Mouse (Mus musculus): ENCODE data around the gene Irf2bp2.

The Irf2bp2 gene

DNA sequence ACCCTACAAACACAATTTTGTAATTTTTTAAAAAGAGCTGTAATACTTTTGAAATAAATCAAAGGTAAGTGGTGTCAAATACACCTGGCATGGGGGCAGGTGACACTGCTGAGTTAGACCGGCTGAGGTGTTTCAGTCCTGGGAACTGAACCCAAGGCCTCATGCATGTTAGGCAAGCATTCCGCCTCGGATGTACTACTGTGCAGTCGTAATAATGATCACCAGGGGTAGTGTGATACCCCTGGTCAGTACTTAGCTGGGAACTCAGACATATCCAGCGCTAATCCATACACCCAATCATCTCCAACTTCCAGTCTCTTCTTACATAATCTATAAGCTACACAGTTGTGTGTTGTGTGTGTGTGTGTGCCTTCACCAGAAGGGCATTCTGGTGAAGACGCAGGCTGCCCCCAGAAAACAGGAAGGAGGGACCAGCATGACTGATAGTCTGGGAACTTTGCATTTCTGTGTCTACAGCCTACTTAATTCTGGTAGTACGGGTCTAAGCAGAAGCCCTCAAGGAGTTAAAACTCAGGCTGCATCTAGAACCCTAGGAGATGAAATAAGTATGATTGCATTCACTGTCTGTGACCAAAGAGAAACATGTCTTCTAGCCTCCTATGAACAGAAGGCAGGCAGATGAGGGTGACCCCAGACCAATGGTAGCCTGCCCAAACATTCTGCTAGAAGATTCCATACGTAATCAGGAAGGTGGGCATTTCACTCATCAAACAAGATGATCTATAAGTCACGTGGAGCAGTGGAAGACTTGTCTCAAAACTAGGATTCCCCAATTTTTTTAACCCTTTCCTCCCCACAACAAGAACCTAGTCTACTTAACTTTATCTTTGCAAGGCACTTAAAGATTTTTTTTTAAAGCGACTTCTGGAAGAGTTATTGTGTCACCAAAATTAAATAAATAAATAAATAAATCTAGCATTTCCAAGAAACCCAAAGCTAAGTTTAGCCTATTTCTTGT is 6.9 kb downstream of the Irf2bp2 start:
- DNase-seq (ENCODE audit: low spot score in 2 of 2): no peak

GRCm38 (mm10) chr8:126586101-126586500 is 7.7 kb downstream of the Irf2bp2 start:
- no peak for DNase-seq (ENCODE audit: low spot score in 2 of 2)

DNA sequence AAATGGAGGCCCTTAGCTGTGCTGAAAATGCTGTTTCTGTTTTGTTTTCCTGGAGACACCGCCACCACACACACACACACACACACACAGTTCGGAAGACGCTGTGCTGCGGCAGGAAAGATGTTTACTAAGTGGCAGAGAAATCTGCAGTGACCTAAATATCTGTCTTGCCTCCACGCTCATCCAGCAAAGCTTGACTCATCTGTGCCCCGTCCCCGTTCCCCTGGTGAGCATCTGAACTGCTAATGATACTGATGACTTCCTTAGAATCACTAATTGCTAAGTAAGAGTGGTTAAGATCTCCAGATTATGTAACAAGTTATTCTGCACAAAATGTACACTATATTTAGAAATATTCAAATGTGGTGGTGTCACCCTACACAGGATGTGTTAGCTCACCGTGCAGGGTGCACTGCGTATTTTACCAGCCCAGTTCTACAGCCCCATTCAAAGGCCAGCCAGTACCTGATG is 8.2 kb downstream of the Irf2bp2 start:
- no peak for DNase-seq (ENCODE audit: low spot score in 2 of 2)

- no peak for DNase-seq (ENCODE audit: low spot score in 2 of 2)
Measured at GRCm38 (mm10) chr8:126584844-126585231, 8.9 kb downstream of the Irf2bp2 start.

DNA sequence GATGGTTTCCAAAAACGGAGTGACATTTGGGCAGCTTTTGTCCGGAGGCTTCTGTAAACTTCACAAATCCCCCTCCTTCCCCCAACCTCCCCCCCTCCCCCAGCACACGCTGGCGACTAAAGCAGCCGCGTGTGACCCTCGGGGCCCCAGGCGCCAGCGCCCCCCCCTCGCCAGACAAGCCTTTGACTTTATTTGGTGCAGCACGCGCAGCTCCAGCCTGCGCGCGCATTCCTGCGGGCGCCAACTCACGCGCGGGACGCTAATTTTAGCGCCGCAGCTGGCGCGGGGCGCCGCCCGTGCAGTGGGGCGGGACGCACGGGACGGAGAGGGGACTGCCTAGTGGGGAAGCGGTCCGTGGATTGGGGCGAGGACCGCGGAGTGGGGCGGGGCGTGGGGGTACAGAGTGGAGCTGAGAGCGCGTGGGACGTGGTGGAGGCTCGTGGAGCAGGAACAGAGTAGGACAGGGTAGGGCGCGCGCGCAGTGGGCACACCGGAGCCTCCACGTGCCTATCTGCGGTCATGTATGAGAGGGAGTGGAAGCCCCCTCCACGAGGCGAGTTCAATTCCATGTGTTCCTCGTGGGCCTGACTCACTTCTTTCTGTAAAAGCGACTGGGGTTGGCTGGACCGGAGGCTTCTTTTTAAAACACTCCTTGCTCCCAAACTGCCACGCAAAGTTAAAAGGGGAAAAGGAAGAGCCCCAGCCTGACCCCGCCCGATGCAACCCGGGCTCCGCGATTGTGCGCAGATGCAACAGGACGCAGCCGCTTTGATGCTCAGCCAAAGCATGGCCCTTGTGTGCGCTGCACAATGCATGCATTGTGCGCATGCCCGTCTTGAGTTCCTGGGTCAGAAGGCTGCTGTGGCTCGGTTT is 9.6 kb downstream of the Irf2bp2 start:
- peak; percentile 74 to 76 for DNase-seq (ENCODE audit: low spot score in 2 of 2)

DNA sequence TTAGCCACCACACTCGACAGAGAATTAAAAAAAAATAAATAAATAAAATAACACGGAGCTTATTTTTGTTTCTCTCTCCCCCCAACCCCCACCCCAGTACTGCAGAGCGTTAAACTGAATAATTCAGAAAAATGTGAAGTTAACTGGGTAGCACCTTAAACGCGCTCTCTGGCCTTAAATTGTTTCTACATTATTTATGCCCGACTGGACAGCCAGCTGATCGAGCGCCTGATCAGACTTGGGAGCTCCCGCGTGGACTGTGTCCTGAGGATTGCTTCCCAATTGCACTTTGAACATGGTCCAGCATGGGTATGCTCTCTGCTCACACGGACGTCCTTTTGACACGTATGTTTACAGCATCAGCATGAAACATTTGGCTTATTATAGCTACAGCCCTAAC is 10.3 kb downstream of the Irf2bp2 start:
- DNase-seq (ENCODE audit: low spot score in 2 of 2): no peak

- no peak for DNase-seq (ENCODE audit: low spot score in 2 of 2)
Measured at GRCm38 (mm10) chr8:126583018-126583417, 10.8 kb downstream of the Irf2bp2 start.

GRCm38 (mm10) chr8:126582509-126582908 is 11.3 kb downstream of the Irf2bp2 start:
- peak in 1 of 2 experiments; percentile 54 for DNase-seq (ENCODE audit: low spot score in 2 of 2)

DNA sequence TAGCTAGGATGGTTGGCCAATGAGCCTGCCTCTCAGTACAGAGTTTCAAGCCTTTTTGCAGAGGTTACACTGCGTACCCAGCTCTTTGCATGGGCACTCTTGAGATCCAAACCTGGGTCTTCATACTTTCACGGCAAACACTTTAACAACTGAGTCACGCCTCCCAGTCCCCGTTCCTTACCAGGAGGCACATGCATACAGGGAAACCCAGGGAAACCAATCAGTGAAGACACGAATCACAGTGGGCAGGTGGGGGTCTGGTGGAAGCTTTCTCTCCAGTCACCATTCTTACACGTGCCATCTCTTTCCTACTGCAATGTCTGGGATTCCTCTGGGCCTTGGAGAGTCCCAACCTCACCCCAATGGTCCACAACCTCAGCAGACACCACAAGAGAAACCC is 12.1 kb downstream of the Irf2bp2 start:
- DNase-seq (ENCODE audit: low spot score in 2 of 2): no peak

- no peak for DNase-seq (ENCODE audit: low spot score in 2 of 2)
Measured at GRCm38 (mm10) chr8:126580826-126581225, 13.0 kb downstream of the Irf2bp2 start.

DNA sequence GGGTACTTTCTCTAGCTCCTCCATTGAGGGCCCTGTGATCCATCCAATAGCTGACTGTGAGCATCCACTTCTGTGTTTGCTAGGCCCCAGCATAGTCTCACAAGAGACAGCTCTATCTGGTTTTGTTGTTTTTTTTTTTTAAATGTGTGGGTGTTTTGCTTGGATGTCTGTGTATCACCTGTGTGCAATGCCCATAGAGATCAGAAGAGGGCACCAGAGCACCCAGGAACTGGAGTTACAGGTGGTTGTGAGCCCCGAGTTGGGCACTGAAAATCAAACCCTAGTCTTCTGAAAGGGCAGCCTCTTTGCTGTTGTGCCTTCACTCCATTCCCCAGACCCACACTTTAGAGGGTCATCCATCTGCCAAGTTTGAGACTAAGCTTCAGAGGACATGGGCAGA is 13.7 kb downstream of the Irf2bp2 start:
- DNase-seq (ENCODE audit: low spot score in 2 of 2): no peak

GRCm38 (mm10) chr8:126578641-126579040 is 15.1 kb downstream of the Irf2bp2 start:
- no peak for DNase-seq (ENCODE audit: low spot score in 2 of 2)

GRCm38 (mm10) chr8:126576919-126577318 is 16.9 kb downstream of the Irf2bp2 start:
- DNase-seq (ENCODE audit: low spot score in 2 of 2): no peak

GRCm38 (mm10) chr8:126576086-126576485 is 17.7 kb downstream of the Irf2bp2 start:
- DNase-seq (ENCODE audit: low spot score in 2 of 2): no peak

DNA sequence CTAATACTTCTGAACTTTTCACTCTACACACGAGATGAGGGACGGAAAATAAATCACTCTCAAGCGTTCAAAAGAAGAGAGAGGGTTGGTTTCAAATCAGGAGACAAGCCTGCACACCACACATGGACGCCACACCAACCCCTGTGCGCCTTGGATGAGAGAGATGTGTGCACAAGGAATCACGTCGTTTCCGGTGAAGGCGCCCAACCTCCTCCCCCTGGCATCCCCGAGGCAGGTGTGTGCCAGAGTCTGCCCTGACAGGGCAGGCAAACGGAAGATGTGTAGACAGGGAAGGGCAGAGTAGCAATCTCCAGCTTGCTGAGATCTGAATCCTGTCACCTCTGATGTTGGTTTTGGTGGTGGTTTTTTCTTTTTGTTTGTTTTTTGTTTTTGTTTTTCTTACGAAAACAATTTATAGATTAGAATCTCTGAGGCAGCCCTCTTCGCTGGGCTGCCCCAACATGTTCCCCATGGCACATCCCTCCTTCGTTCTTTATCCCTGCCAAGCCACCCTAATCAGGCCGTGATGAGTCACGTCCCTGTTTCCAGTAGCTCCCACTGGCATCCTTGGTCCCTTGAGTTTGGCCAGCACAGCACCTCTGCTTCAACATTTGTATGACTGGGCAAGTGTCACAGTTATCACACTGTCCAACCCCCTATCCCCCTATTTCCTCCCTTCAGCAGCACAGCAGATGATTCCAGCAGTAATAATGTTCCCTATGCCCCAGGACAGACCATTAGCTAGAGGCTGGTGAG is 18.7 kb downstream of the Irf2bp2 start:
- DNase-seq (ENCODE audit: low spot score in 2 of 2): no peak

DNA sequence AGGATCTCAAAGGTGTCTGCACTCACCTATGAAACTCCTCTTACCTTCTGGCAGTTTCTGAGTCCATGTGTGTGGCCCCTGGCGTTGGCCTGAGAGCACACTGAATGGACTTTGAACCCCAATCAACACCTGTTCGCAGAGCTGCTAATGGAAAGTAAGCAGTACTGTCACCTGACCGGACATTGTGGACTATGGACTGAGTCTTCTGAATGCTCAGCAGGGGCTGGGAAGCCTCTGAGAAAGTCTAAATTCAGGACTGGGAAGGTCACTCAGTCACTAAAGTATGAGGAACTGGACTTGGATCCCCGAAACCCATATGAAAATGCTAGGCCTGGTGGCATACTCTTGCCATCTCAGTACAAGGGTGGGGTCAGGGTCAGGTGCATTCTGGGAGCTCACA is 19.9 kb downstream of the Irf2bp2 start:
- DNase-seq (ENCODE audit: low spot score in 2 of 2): no peak

- no peak for DNase-seq (ENCODE audit: low spot score in 2 of 2)
Measured at GRCm38 (mm10) chr8:126573079-126573694, 20.6 kb downstream of the Irf2bp2 start.

DNA sequence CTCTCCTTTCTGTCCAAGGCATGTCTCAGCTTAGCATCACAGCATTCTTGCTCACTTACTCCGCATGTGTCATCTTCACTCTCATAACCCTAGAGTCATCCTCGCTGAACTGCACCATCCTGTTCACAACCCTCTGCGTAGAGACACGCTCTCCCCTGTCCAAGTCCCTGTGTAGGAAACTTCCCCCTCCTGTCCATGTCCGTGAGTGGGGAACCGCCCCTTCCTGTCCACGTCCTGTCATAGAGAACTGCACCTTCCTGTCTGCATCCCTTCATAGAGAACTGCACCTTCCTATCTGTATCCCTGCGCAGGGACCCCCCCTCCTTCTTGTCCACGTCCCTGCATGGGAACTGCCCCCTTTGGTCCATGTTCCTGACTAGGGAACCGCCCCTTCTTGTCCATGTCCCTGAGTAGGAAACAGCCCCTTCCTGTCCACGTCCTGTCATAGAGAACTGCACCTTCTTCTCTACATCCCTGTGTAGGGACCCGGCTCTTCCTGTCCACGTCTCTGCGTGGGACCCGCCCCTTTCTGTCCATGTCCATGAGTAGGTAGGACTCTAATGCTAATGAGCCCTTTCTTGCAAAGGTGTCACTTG is 22.6 kb downstream of the Irf2bp2 start:
- DNase-seq (ENCODE audit: low spot score in 2 of 2): no peak

DNA sequence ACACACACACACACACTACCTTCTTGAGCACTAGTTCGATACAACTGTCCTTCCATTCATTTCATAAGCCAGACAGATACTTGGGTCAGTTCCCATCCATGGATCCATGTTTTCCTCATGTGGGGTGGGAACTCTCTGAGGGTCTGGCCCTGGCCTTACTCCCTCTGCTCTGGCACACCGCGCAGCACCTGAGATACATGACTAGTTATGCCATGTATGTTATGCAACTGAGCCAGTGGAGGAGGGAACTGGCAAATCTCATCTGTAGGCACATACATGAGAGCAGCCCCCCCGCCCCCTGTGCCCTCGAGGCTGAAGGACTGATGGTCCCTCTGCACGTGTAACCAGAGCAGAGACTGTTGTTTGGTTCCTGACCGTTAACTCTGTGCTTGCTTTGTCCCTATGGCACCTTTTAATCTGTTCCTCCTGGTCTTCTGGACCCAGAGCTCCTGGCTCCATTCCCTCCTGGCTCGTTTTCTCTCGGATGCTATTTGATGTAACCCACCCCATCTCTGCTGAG is 23.2 kb downstream of the Irf2bp2 start:
- no peak for DNase-seq (ENCODE audit: low spot score in 2 of 2)

GRCm38 (mm10) chr8:126570046-126570445 is 23.7 kb downstream of the Irf2bp2 start:
- DNase-seq (ENCODE audit: low spot score in 2 of 2): no peak

DNA sequence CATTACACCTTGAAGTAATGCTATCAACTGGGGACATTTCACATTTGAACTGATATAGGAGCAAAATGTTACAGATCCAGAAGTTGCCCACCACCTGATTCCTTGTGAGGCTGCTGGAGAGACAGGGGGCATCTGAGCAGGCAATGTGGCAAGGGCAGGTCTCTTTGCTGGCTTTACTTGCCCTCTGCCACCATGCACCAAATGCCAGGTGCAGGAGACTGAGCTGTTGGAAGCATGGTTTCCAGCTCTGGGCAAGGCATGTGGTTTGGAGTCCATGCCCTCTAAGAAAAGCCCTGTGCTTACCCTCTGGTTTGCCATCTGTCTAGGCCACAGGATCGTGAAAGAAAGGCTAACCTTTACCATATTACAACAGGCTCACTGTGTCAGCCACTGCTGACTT is 24.1 kb downstream of the Irf2bp2 start:
- no peak for DNase-seq (ENCODE audit: low spot score in 2 of 2)

Data from frontal cortex, postnatal 10 days (tissue).